Mouse (Mus musculus) heart, embryonic 13.5 days (tissue): ENCODE measurements at regions not wholly inside any gene's neighbourhood (a gene's known extent, or its start where the extent isn't known, plus 50 kb on each side); places are given as distances from the start of the nearest gene placed in this dataset.
A peak's percentile ranks its signal among the peaks of the same experiment; 100 is the strongest.

Experiments
- ATAC-seq: fragments of 200-750 bp; cut with Nextera tagmentation; 2 replicates; pipeline ENCODE4 v1.8.0; 2017; ENCODE audit warnings: moderate TSS enrichment; ENCODE audit not compliant: insufficient number of reproducible peaks, low FRiP score, low TSS enrichment; ENCODE audit errors: extremely low read depth
- H3K27ac ChIP-seq: fragments of 300-500 bp; sonication (generic); replicated peaks from 2 replicates; pipeline ENCODE4 v1.5.1; 2015; ENCODE audit warnings: moderate library complexity, mild to moderate bottlenecking, inconsistent platforms
- H3K27me3 ChIP-seq: fragments of 300-500 bp; sonication (generic); replicated peaks from 2 replicates; pipeline ENCODE4 v1.6.1; 2015; ENCODE audit warnings: mild to moderate bottlenecking, inconsistent platforms
- H3K36me3 ChIP-seq: fragments of 300-500 bp; sonication (generic); 2 replicates; pipeline ENCODE4 v1.6.1; 2015; ENCODE audit warnings: mild to moderate bottlenecking, inconsistent platforms
- H3K4me1 ChIP-seq: fragments of 300-500 bp; sonication (generic); 2 replicates; pipeline ENCODE4 v1.6.1; 2015; ENCODE audit warnings: inconsistent platforms
- H3K4me2 ChIP-seq: fragments of 300-500 bp; sonication (generic); 2 replicates; pipeline ENCODE4 v1.6.1; 2015; ENCODE audit warnings: inconsistent platforms, mild to moderate bottlenecking, moderate library complexity
- H3K4me3 ChIP-seq: fragments of 300-500 bp; sonication (generic); 2 replicates; pipeline ENCODE4 v1.5.1; 2015; ENCODE audit warnings: moderate library complexity, mild to moderate bottlenecking, inconsistent platforms
- H3K9ac ChIP-seq: fragments of 300-500 bp; sonication (generic); 2 replicates; pipeline ENCODE4 v1.6.1; 2015; ENCODE audit warnings: inconsistent platforms, mild to moderate bottlenecking, moderate library complexity
- H3K9me3 ChIP-seq: fragments of 300-500 bp; sonication (generic); 2 replicates; pipeline ENCODE4 v1.6.1; 2016; ENCODE audit warnings: inconsistent platforms
- WGBS: fragments of 180-500 bp; shearing (Covaris S2); methylation state at CpG from one replicate; pipeline ENCODE4 v1.1.7; 2015; ENCODE audit warnings: mixed read lengths; 5-methylcytosine and 5-hydroxymethylcytosine counted together

DNA sequence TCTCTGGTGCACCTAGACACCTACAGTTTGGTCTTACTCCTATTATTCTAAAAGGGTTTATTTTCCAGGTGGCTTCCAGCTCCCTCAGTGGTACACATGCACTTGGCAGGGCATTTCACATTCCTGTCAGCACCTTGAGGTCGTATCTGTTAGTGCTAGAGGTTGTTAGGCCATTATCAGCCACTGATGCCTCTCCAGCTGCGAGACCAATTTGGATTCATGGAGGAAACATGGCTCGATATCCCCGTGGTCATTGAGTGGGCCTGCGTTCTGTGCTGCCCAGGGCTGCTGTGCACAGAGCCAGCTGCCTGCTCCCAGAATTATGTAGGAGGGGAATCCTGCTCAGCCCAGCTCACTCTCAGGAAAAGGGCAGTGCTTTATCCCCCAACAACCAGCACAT lies 60.1 kb upstream of the Irx1 start:
- Histone ChIP-seq H3K9ac (no peak overlapping the region), H3K27me3 (no peaks in the 10 kb centered on the region), H3K27ac (peak overlapping the region; percentile 37), H3K4me1 (peaks cover 19% of the 10 kb centered on the region), H3K9me3 (no peaks in the 10 kb centered on the region), H3K4me2 (peak overlapping the region; percentile 16; the same call in 1 of the 2 replicates), H3K36me3 (no peaks in the 10 kb centered on the region), H3K4me3 (no peak overlapping the region)
- WGBS = 24% methylated on average over 5 of the region's 5 CpGs
- ATAC-seq = no peak

DNA sequence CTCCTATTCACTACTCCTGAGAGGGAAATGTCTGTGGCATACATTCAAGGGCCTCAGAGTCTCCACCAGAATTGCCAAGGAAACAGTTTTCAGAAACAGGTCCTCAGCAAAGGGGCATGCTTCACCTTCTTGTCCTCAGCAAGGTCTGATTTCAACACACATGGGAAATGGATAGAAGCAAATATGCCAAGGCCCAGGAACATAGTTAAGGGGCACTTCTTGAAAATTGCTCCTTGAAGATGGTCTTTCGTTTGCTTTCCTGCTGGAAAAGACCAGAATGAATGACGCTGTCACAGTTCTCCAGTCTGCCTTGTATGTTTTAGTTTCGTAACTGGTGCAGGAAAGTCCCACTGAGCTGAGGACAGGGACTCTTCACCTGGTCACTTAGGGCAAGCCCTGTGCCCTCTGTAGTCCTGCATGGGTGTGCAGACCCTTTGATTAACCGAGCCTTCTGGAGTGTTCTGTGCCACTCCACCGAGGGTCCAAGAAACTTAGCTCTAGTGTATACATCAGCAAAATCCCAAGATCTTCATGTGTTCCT lies 80.5 kb upstream of the Irx1 start:
- no peak for ATAC-seq
- Histone ChIP-seq H3K4me3 (no peak overlapping the region), H3K27ac (no peak overlapping the region)

DNA sequence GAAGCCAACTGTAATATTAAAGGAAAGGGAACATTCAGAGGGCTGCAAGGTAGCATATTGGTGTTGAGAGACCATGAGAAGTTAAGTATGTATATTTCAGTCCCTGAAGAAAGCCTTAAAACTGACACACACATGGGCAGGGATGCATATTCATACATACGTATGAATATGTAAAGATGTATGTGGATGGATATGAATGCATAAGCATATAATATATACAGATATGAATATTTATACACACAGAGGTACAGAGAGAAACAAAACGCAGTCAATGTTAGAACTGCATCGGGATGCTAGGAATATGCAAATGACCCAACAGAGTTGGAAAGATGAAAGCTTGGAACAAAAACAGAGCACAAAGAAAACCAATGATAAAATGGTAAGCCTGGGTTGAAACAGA lies 92.9 kb upstream of the Irx1 start:
- Histone ChIP-seq H3K27me3 (no peaks in the 10 kb centered on the region), H3K27ac (no peak overlapping the region), H3K4me3 (no peak overlapping the region), H3K4me2 (no peak overlapping the region), H3K36me3 (no peaks in the 10 kb centered on the region), H3K4me1 (no peaks in the 10 kb centered on the region), H3K9me3 (no peaks in the 10 kb centered on the region), H3K9ac (no peak overlapping the region)
- ATAC-seq = no peak
- WGBS = 86% methylated on average over 3 of the region's 3 CpGs

More for the DNA sequence above, 80.5 kb upstream of the Irx1 start:
- Histone ChIP-seq H3K36me3 (no peaks in the 10 kb centered on the region), H3K27me3 (no peaks in the 10 kb centered on the region), H3K4me2 (no peak overlapping the region), H3K9ac (no peak overlapping the region), H3K4me1 (no peaks in the 10 kb centered on the region), H3K9me3 (no peaks in the 10 kb centered on the region)
- WGBS = 77% methylated on average over 5 of the region's 5 CpGs

DNA sequence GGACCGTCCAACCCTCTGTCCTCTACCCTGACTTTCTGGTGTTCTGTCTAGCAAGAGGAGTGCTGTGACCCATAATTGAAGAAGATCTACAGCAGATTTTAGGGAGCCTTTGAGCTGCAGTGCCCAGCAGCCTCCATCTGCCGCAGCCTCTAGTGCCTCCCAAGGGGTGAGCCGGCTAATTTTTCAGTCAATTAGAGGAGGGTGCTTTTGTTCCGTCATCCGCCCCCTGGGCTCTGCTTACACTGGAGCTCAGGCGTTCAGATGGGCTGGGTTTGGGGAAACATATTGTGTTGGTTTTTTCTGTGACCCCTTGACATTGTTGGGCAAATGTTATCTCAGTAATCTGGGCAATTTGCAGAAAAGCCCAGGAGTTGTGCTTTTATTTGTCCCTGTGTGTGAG lies 98.1 kb upstream of the Irx1 start:
- no peaks in the 10 kb centered on the region for H3K36me3 ChIP-seq
- no peaks in the 10 kb centered on the region for H3K27me3 ChIP-seq
- WGBS = 65% methylated on average over 6 of the region's 6 CpGs
- H3K9me3 ChIP-seq = no peaks in the 10 kb centered on the region
- no peak overlapping the region for H3K27ac ChIP-seq
- no peak for ATAC-seq
- H3K4me1 ChIP-seq = no peaks in the 10 kb centered on the region
- no peak overlapping the region for H3K9ac ChIP-seq
- no peak overlapping the region for H3K4me3 ChIP-seq
- H3K4me2 ChIP-seq = no peak overlapping the region

DNA sequence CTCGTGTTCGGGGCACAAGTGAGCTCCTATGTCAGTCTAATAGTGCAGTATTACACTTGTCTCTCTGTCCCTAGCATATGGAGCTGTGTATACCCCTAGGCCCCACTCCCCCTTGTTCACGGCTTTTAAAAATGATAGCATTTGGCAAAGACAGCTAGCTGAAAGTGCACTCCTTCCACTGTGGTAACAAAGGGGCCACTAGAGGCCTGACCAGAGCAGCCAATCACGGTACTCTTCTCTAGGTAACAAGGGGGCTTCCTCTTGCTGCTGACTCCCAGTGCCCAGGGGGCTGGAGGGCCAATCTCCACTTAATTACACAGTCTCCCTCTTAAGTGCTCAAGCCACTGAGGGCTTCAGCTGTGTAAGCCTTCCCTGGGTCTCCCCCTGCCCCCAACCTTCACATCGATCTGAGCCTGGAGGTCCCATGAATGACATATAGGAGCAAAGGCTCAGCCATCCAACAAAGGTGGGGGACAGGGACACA lies 99.8 kb upstream of the Irx1 start:
- no peaks in the 10 kb centered on the region for H3K9me3 ChIP-seq
- H3K36me3 ChIP-seq = no peaks in the 10 kb centered on the region
- H3K9ac ChIP-seq = no peak overlapping the region
- no peak for ATAC-seq
- no peaks in the 10 kb centered on the region for H3K4me1 ChIP-seq
- no peak overlapping the region for H3K4me2 ChIP-seq
- no peak overlapping the region for H3K27ac ChIP-seq
- 58% methylated on average over 5 of the region's 5 CpGs for WGBS
- no peaks in the 10 kb centered on the region for H3K27me3 ChIP-seq
- no peak overlapping the region for H3K4me3 ChIP-seq

DNA sequence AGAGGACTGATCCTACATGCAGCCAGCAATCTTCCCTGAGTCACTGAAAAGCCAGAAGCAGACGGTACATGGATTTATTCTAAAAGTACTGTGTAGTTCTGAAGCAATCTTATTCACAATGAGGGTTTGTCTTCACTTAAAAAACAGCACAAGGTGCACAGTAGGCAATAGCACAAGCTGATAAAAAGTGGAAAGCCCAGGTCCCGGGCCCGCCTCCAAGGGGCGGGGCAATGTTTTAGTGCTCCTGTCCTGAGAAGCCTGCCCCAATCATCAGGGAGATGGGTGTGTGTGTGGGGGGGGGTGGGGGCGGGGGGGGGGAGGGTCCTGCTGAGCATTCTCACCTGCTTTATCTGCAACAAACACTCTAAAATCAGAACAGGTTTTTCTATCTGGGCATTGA lies 133.1 kb upstream of the Irx1 start:
- Histone ChIP-seq H3K36me3 (no peaks in the 10 kb centered on the region), H3K27me3 (no peaks in the 10 kb centered on the region), H3K4me2 (no peak overlapping the region), H3K4me3 (no peak overlapping the region), H3K4me1 (no peaks in the 10 kb centered on the region), H3K9me3 (no peaks in the 10 kb centered on the region), H3K27ac (no peak overlapping the region), H3K9ac (no peak overlapping the region)
- WGBS = 35% methylated on average over 3 of the region's 5 CpGs
- no peak for ATAC-seq

DNA sequence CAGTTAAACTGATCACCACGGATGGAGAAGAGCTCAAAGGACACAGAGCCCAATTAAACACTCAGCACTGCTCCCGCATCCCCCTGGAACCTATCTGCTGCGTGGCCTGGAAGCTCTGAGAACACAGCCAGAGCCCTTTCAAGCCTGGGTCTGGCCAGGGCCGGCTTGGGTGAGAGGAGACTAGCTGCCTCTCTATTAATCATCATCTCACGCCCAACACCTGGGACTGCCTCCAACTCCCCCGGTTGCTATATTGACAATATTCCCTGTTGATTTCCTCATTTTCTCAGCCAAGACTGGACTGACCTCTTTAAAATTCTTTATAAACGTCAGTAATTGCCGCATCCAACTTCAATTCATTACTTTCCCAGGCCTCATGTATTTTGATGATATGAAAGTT lies 133.7 kb upstream of the Irx1 start:
- no peak for ATAC-seq
- H3K27me3 ChIP-seq = no peaks in the 10 kb centered on the region
- no peaks in the 10 kb centered on the region for H3K9me3 ChIP-seq
- no peaks in the 10 kb centered on the region for H3K36me3 ChIP-seq
- no peak overlapping the region for H3K9ac ChIP-seq
- no peak overlapping the region for H3K4me3 ChIP-seq
- no peak overlapping the region for H3K27ac ChIP-seq
- no peaks in the 10 kb centered on the region for H3K4me1 ChIP-seq
- WGBS = 63% methylated on average over 8 of the region's 8 CpGs
- no peak overlapping the region for H3K4me2 ChIP-seq

DNA sequence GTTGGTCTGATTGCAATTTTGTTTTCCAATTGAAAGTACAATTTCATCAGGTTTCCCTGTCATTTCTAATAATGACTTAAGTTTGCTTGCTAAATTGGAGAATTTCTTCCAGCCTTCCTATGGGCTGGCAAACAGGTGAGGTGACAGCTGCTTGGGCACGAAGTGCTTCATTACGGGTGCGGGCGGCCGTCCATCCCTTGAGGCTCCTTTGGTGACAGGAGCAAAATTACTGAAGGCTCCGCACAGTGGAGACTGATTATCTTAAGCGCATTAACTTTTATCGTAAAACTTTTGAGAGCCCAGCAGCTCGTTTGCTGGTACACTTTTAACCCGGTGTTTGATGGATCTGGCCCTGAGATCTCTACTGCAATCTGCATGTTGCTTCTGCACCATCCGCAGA lies 134.3 kb upstream of the Irx1 start:
- Histone ChIP-seq H3K4me3 (no peak overlapping the region), H3K27ac (no peak overlapping the region), H3K9me3 (no peaks in the 10 kb centered on the region), H3K9ac (no peak overlapping the region), H3K4me2 (no peak overlapping the region), H3K36me3 (no peaks in the 10 kb centered on the region), H3K4me1 (no peaks in the 10 kb centered on the region), H3K27me3 (no peaks in the 10 kb centered on the region)
- 62% methylated on average over 11 of the region's 11 CpGs for WGBS
- ATAC-seq = no peak

DNA sequence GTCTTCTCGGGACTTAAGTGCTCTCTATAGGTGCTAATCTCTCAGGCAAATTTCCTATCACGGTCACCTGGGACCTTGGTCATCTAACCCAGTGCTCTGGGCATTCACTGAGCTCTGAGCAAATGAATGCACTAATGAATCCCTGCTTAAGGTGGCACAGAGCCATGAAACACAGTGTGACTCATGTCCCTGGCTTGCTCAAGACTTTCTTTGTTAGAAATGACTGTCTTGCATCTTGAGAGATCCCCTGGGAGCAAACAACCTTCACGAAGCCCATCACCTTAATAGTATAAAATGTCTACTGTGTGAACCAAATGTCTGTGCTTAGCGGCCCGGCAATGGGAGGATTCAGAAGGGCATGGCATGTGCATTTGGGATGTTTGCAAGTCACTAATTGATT lies 137.2 kb upstream of the Irx1 start:
- Histone ChIP-seq H3K4me2 (no peak overlapping the region), H3K27ac (no peak overlapping the region), H3K9ac (no peak overlapping the region), H3K36me3 (no peaks in the 10 kb centered on the region), H3K27me3 (no peaks in the 10 kb centered on the region), H3K4me3 (no peak overlapping the region), H3K9me3 (no peaks in the 10 kb centered on the region), H3K4me1 (no peaks in the 10 kb centered on the region)
- WGBS = 67% methylated on average over 5 of the region's 5 CpGs
- no peak for ATAC-seq

DNA sequence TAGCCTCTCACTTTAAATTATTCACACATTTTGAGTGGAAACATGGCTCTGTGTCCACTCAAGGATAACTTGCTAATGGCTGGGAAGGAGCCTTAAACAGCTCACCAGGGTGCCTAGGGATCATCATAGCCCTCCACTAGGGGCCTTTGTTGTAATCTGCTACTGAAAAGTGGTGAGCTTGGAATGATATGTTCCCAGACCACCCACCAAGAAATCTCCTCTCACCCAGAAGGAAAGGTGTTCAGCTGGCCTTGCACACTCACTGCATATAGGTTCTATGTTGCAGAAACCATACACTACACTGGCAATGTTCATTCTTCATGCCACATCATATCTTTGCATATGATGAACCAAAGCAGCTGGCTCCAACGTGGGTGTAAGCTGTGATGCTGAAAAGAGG lies 145.1 kb upstream of the Irx1 start:
- Histone ChIP-seq H3K27me3 (no peaks in the 10 kb centered on the region), H3K4me2 (no peak overlapping the region), H3K9me3 (no peaks in the 10 kb centered on the region), H3K27ac (no peak overlapping the region), H3K4me3 (no peak overlapping the region), H3K36me3 (no peaks in the 10 kb centered on the region), H3K9ac (no peak overlapping the region), H3K4me1 (no peaks in the 10 kb centered on the region)
- no peak for ATAC-seq
- WGBS = 59% methylated on average over 1 of the region's 1 CpGs

DNA sequence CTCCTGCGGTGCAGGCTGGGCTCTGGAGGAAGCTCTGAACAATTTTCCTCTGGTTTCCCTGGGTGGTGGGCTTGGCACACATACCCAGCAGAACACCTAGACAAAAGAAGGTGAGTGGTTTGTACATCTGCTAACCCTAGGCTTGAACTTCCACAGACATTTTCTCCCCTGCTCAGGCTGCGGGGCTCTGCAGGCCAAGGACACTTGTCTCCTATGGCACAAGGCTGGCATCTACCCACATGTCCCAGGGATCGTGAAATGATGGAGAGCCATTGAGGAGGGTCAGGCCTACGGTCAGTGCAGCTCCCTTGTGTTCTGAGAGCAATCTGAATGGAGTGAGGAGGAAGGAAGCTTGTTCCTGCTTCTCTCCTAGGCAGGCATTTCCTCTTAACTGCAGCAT lies 150.4 kb upstream of the Irx1 start:
- Histone ChIP-seq H3K27ac (no peak overlapping the region), H3K4me2 (no peak overlapping the region), H3K36me3 (no peaks in the 10 kb centered on the region), H3K4me3 (no peak overlapping the region), H3K9ac (no peak overlapping the region), H3K9me3 (no peaks in the 10 kb centered on the region), H3K4me1 (peaks cover 18% of the 10 kb centered on the region), H3K27me3 (no peaks in the 10 kb centered on the region)
- 70% methylated on average over 4 of the region's 4 CpGs for WGBS
- no peak for ATAC-seq

DNA sequence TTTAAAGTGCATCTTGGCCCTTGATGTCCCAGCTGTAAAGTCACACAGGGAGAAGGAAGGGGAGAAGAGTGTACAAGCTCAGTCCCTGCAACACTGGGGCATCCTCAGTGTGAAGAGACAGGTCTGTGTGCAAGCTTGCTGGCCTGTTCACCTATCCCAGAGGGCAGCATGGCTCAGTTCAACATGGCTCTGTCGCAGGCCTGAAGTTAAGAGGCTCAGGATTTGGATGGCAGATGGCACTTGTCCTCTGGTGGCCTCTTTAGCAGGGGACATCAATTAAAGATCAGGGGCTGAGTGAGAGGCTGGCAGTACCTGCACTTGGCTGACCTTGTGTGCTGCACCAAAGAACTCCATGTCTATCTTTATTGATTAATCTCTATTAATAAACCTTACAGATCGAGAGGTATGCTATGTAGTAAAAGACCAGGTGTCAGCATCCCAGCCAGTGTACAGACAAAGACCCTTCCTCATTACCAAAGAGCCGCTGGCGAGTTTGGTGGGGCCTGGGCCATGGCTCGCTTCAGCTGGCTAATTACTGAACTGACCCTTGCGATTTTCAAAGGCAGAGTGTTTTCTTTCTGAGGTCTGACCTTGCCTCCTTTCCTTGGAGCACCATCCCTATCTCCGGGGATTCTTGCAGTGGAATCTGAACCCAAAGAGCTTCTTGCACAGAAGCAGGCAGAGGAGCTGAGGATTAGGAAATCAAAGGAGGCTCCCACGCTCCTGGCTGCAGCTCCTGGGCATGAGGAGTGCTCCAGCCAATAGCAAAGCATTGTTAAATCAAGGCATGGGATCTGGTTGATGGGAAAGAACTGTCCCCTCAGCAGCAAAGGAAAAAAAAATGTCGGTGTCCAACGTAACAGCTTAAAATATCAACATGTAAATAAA lies 151.5 kb upstream of the Irx1 start:
- Histone ChIP-seq H3K27me3 (no peaks in the 10 kb centered on the region), H3K9ac (no peak overlapping the region), H3K4me3 (no peak overlapping the region), H3K4me1 (peaks cover 23% of the 10 kb centered on the region), H3K4me2 (no peak overlapping the region), H3K36me3 (no peaks in the 10 kb centered on the region), H3K9me3 (no peaks in the 10 kb centered on the region), H3K27ac (no peak overlapping the region)
- no peak for ATAC-seq
- WGBS = 50% methylated on average over 10 of the region's 10 CpGs
